Mouse (Mus musculus) embryonic facial prominence, embryonic 15.5 days (tissue): ENCODE data around the gene Cidec. TPM values are rescaled to one million over a fixed set of nuclear protein-coding genes. Genes with fewer than 3 reads are reported as not detected.

Experiments
- ATAC-seq: fragments of 200-750 bp; cut with Nextera tagmentation; 2 replicates; pipeline ENCODE4 v1.8.0; 2017; ENCODE audit warnings: low read depth, moderate TSS enrichment; ENCODE audit not compliant: insufficient number of reproducible peaks, low FRiP score, low TSS enrichment
- H3K27ac ChIP-seq: fragments of 300-500 bp; sonication (generic); replicated peaks from 2 replicates; pipeline ENCODE4 v1.5.1; 2015; ENCODE audit warnings: mild to moderate bottlenecking, inconsistent platforms
- H3K27me3 ChIP-seq: fragments of 300-500 bp; sonication (generic); 2 replicates; pipeline ENCODE4 v1.6.1; 2015; ENCODE audit warnings: inconsistent platforms
- H3K36me3 ChIP-seq: fragments of 300-500 bp; sonication (generic); 2 replicates; pipeline ENCODE4 v1.6.1; 2015; ENCODE audit warnings: mild to moderate bottlenecking, inconsistent platforms
- H3K4me1 ChIP-seq: fragments of 300-500 bp; sonication (generic); 2 replicates; pipeline ENCODE4 v1.6.1; 2015; ENCODE audit warnings: inconsistent platforms
- H3K4me2 ChIP-seq: fragments of 300-500 bp; sonication (generic); replicated peaks from 2 replicates; pipeline ENCODE4 v1.6.1; 2015; ENCODE audit warnings: mild to moderate bottlenecking, inconsistent platforms
- H3K4me3 ChIP-seq: fragments of 300-500 bp; sonication (generic); replicated peaks from 2 replicates; pipeline ENCODE4 v1.5.1; 2015; ENCODE audit warnings: mild to moderate bottlenecking, inconsistent platforms
- H3K9ac ChIP-seq: fragments of 300-500 bp; sonication (generic); 2 replicates; pipeline ENCODE4 v1.6.1; 2015; ENCODE audit warnings: inconsistent platforms
- H3K9me3 ChIP-seq: fragments of 300-500 bp; sonication (generic); replicated peaks from 2 replicates; pipeline ENCODE4 v1.6.1; 2016; ENCODE audit warnings: inconsistent platforms
- WGBS: fragments of 180-500 bp; shearing (Covaris S2); methylation state at CpG from one replicate; pipeline ENCODE4 v1.1.7; 2015; 5-methylcytosine and 5-hydroxymethylcytosine counted together
- polyA plus RNA-seq: library from polyadenylated mRNA; unstranded; fragments of >200 nt; fragmentation: Nextera tagmentation; extraction: Ambion mirVana; gene quantifications from 2 replicates; pipeline ENCODE4 v1.2.1, GENCODE M21; 2015

Gene Cidec
- polyA plus RNA-seq, 1 experiment from 2014 or later: not detected

DNA sequence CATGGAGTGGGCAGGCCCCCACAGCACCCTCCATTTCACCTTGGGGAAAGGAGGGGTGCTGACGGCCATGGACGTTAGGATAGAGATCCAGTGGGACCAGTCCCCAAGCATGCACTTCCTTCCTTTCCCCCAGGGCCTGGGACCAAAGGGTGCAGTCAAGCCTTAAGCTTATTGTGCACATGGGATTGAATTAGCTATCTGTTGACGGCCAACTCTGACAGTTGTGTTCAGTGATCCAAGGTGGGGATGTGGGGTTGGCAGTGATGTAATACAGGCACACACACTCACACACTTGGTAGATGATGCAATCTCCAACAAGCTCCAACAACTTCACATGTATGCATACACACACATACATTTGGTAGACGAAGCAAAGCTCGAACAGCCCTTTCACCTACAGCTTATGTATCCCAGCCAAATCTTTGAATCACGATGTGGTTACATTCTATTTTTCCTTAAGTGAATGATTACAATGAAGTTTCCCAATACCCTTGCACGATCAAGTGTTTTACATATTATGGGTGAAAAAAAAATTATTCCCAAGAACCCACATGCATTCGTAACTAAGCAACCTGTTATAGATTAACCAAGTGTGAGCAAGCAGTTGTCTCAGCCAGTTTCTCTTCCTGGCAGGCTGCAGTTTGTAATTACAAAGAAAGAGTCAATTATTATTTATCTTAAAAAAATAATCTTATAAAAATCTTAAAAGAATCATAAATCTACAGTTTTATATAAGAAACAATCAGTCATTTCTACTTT is 8.8 kb upstream of the Cidec start:
- H3K36me3 ChIP-seq: peaks cover 35% of the 10 kb centered on the region
- H3K4me2 ChIP-seq: no peak overlapping the region
- no peak overlapping the region for H3K9ac ChIP-seq
- 73% methylated on average over 8 of the region's 8 CpGs for WGBS
- H3K9me3 ChIP-seq: no peaks in the 10 kb centered on the region
- H3K27ac ChIP-seq: no peak overlapping the region
- peaks cover 5% of the 10 kb centered on the region for H3K4me1 ChIP-seq
- no peak for ATAC-seq
- H3K4me3 ChIP-seq: no peak overlapping the region
- H3K27me3 ChIP-seq: no peaks in the 10 kb centered on the region

GRCm38 (mm10) chr6:113443091-113443490 is 7.5 kb upstream of the Cidec start:
- Histone ChIP-seq H3K4me1 (peaks cover 5% of the 10 kb centered on the region), H3K4me3 (peak overlapping the region; percentile 97), H3K27ac (no peak overlapping the region), H3K9ac (peak overlapping the region; percentile 86), H3K9me3 (no peaks in the 10 kb centered on the region), H3K36me3 (peaks cover 23% of the 10 kb centered on the region), H3K4me2 (peak overlapping the region; percentile 83), H3K27me3 (no peaks in the 10 kb centered on the region)
- no peak for ATAC-seq
- WGBS: 43% methylated on average over 12 of the region's 12 CpGs

DNA sequence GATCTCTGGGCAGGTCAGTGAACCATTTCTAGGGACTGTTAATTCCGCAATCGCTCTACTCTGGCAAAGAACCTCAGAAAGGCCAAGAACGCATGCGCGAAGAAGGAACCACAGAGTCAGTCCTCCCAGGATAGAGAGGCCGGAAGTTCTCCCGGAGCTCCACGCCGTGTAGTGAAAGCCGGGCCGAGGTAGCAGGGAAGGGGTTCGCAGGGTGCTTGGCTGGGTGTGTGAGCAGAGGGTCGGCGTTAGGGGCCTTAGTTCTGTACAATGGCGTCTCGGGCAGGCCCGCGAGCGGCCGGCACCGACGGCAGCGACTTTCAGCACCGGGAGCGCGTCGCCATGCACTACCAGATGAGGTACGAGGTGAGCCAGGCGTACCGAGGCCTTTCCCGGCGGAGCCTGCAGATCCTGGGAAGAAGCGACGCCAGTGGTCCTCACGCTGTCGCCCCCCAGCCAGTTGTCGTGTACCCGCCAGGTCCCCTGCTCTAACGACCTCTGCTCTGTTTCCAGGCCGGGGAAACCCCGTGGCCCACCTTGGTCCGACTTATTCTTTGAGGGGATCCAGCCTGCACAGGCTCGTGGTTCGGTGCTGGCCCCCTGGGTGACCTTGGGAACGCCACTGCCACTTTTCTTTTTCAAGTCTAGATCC is 7.0 kb upstream of the Cidec start, which contains the start of gene Jagn1:
Gene Jagn1 (plus strand): TSS at position 128 of the 649 bp plus-strand sequence.
- peak within 1 kb of the TSS; percentile 97 for H3K4me3 ChIP-seq
- ATAC-seq: peak; percentile 88
- H3K36me3 ChIP-seq: peaks cover 18% of the 10 kb centered on the region
- H3K27me3 ChIP-seq: no peaks in the 10 kb centered on the region
- peak within 1 kb of the TSS; percentile 52 for H3K27ac ChIP-seq
- H3K4me2 ChIP-seq: peak within 1 kb of the TSS; percentile 83
- H3K9me3 ChIP-seq: no peaks in the 10 kb centered on the region
- peak within 1 kb of the TSS; percentile 86 for H3K9ac ChIP-seq
- under 1% methylated on average over 45 of the region's 45 CpGs for WGBS
- H3K4me1 ChIP-seq: peaks cover 5% of the 10 kb centered on the region

DNA sequence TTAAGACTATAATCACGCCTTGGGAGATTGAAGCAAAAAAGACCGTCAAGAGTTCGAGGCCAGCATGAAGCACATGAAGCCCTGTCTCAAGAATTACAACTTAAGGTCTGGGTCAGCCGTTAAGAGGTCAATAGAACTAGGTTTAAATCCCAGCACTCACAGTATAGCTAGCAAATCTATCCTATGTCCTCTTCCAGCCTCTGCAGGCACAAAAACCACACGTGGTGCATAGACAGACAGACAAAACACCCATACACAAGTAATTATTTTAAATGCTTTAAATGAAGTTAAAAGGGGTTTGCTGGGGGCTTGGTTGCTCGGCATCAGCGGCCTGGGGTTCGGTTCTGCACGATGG is 6.5 kb upstream of the Cidec start:
- peak overlapping the region; percentile 52 for H3K27ac ChIP-seq
- WGBS: 38% methylated on average over 9 of the region's 9 CpGs
- ATAC-seq: no peak
- no peaks in the 10 kb centered on the region for H3K9me3 ChIP-seq
- H3K9ac ChIP-seq: peak overlapping the region; percentile 86
- no peaks in the 10 kb centered on the region for H3K27me3 ChIP-seq
- H3K4me1 ChIP-seq: peaks cover 5% of the 10 kb centered on the region
- peak overlapping the region; percentile 83 for H3K4me2 ChIP-seq
- H3K4me3 ChIP-seq: peak overlapping the region; percentile 97
- H3K36me3 ChIP-seq: peaks cover 13% of the 10 kb centered on the region

- 50% methylated on average over 7 of the region's 7 CpGs for WGBS
- no peak for ATAC-seq
- Histone ChIP-seq H3K9me3 (no peaks in the 10 kb centered on the region), H3K9ac (no peak overlapping the region), H3K27ac (no peak overlapping the region), H3K4me2 (no peak overlapping the region), H3K4me3 (no peak overlapping the region), H3K4me1 (peaks cover 5% of the 10 kb centered on the region), H3K27me3 (no peaks in the 10 kb centered on the region), H3K36me3 (0 out of 2 replicates have a peak, but pooled peaks cover 9% of the 10 kb centered on the region)
Measured at GRCm38 (mm10) chr6:113441147-113441680, 5.7 kb upstream of the Cidec start.

DNA sequence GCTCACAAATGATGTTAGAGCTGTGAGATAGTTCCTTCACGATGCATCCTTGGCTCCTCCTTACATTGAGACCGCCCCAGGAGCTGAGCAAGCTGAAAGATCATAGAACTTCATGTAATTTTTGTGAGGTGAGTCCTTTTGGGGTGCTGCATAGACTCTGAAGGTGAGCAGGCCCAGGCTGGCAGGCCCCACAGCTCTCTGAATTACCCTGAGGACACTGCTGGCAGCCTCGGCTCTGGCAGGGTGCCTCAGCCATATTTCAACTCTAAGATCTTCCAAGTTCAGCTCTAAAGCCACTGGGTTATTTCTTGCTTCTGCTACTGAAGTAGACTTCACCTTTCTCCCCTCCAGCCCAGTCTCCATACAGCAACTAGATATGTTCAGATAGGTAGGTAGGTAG is 5.1 kb upstream of the Cidec start:
- no peak for ATAC-seq
- 0 out of 2 replicates have a peak, but pooled peaks cover 6% of the 10 kb centered on the region for H3K36me3 ChIP-seq
- no peaks in the 10 kb centered on the region for H3K9me3 ChIP-seq
- H3K4me2 ChIP-seq: no peak overlapping the region
- H3K4me3 ChIP-seq: no peak overlapping the region
- H3K4me1 ChIP-seq: peaks cover 5% of the 10 kb centered on the region
- H3K27ac ChIP-seq: no peak overlapping the region
- 72% methylated on average over 3 of the region's 3 CpGs for WGBS
- no peak overlapping the region for H3K9ac ChIP-seq
- no peaks in the 10 kb centered on the region for H3K27me3 ChIP-seq

DNA sequence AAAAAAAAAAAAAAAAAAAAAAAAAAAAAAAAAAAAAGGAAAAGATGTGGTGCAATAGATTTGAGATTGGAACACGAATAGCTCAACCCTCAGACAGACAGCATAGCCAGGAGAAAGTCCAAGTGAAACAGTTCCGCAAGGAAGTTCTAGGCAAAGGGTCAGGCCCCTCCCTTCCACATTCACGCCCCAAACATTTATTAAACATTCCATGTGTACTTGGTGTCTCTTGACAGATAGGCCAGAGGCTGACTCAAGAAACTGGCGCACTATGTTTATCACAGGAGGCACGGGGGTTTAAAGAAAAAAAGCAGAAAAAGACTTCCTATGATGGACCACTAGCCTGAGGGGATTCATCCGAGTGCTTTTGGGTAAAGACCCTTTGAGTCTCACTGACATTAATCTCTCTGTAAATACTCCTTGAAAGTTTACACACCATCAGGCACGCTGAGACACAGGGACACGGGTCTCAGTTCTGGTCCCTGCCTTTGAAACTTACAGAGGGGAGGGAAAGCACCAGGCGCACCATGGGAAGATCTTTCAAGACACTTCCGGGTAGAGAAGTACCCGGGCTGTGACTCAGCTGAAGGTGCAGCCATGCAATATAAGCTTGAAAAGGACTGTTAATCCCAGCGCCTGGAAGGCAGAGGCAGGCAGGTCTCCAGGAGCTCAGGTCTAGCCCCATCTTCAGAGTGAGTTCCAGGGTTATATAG is 3.3 kb upstream of the Cidec start:
- Histone ChIP-seq H3K4me1 (peaks cover 5% of the 10 kb centered on the region), H3K36me3 (no peaks in the 10 kb centered on the region), H3K4me3 (no peak overlapping the region), H3K27ac (no peak overlapping the region), H3K27me3 (no peaks in the 10 kb centered on the region), H3K9me3 (no peaks in the 10 kb centered on the region), H3K9ac (no peak overlapping the region), H3K4me2 (no peak overlapping the region)
- ATAC-seq: no peak
- 51% methylated on average over 12 of the region's 12 CpGs for WGBS

GRCm38 (mm10) chr6:113437135-113437534 is 1.6 kb upstream of the Cidec start:
- Histone ChIP-seq H3K4me2 (no peak overlapping the region), H3K9me3 (no peaks in the 10 kb centered on the region), H3K36me3 (no peaks in the 10 kb centered on the region), H3K27ac (no peak overlapping the region), H3K4me1 (no peaks in the 10 kb centered on the region), H3K27me3 (no peaks in the 10 kb centered on the region), H3K4me3 (no peak overlapping the region), H3K9ac (no peak overlapping the region)
- ATAC-seq: no peak
- WGBS: 74% methylated on average over 12 of the region's 12 CpGs

DNA sequence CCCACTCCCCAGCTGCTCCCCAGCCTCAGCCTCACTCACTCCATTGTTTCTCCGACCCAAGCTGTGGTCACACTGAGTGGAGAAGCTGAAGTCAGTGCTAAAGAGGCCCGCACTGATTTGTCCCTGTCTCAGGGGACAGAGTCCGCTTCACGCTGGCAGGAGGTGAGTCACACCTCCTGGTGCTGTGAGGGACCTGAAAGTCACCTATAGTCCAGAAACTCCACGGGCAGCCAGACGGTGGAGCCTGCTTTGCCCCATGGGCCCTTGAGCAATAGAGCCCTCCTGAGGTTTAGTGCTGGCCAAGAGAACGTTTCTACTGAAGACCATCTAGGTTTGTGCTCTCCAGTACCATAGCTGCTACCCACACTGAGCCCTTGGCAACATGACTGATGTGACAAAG is 869 bp downstream of the Cidec start:
- no peak for ATAC-seq
- no peaks in the 10 kb centered on the region for H3K36me3 ChIP-seq
- no peaks in the 10 kb centered on the region for H3K27me3 ChIP-seq
- 67% methylated on average over 7 of the region's 7 CpGs for WGBS
- H3K4me2 ChIP-seq: no peak overlapping the region
- no peak overlapping the region for H3K27ac ChIP-seq
- no peak overlapping the region for H3K4me3 ChIP-seq
- no peak overlapping the region for H3K9ac ChIP-seq
- H3K4me1 ChIP-seq: no peaks in the 10 kb centered on the region
- no peaks in the 10 kb centered on the region for H3K9me3 ChIP-seq

GRCm38 (mm10) chr6:113433661-113434060 is 1.9 kb downstream of the Cidec start:
- Histone ChIP-seq H3K27me3 (no peaks in the 10 kb centered on the region), H3K4me1 (no peaks in the 10 kb centered on the region), H3K9me3 (no peaks in the 10 kb centered on the region), H3K9ac (no peak overlapping the region), H3K4me2 (no peak overlapping the region), H3K4me3 (no peak overlapping the region), H3K36me3 (no peaks in the 10 kb centered on the region), H3K27ac (no peak overlapping the region)
- 58% methylated on average over 3 of the region's 3 CpGs for WGBS
- no peak for ATAC-seq

DNA sequence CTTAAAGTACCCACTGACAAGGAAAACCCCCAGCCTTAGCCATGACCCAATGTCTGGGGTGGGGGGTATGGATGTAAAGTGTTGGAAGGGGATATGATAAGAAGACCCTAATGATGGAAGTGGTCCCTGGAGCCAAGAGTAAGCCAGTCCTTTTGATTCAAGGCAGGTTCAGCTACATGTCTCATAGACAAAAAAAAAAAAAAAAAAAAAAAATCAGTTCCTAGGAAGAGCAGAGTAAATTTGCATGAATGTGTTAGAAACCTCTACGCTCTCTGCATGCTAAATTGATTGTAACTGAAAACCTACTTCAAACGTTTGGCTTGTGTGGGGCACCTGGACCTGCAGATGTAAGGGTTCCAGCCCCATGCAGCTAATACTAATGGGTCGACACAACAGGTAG is 3.8 kb downstream of the Cidec start:
- no peaks in the 10 kb centered on the region for H3K27me3 ChIP-seq
- WGBS: 38% methylated on average over 3 of the region's 3 CpGs
- no peak overlapping the region for H3K9ac ChIP-seq
- no peaks in the 10 kb centered on the region for H3K36me3 ChIP-seq
- no peak overlapping the region for H3K27ac ChIP-seq
- no peak for ATAC-seq
- H3K9me3 ChIP-seq: no peaks in the 10 kb centered on the region
- no peak overlapping the region for H3K4me3 ChIP-seq
- no peak overlapping the region for H3K4me2 ChIP-seq
- no peaks in the 10 kb centered on the region for H3K4me1 ChIP-seq
